Mouse (Mus musculus) A20 (cell line): ENCODE results near the gene Gpr87.

Experiments used
- DNase-seq: peaks from one replicate; pipeline ENCODE4 v3.0.0-alpha.2; 2011; ENCODE audit warnings: low read depth, low spot score

The Gpr87 gene

GRCm38 (mm10) chr3:59194938-59195337 lies at the start of gene Gpr87:
Gene Gpr87 (minus strand): TSS chr3:59195104.
- no peak for DNase-seq

GRCm38 (mm10) chr3:59243384-59243783 lies 48.5 kb upstream of the Gpr87 start:
- no peak for DNase-seq

- no peak for DNase-seq
These were observed 40.0 kb upstream of the Gpr87 start for GRCm38 (mm10) chr3:59234878-59235277.

GRCm38 (mm10) chr3:59230912-59231311 lies 36.0 kb upstream of the Gpr87 start:
- DNase-seq, result no peak

GRCm38 (mm10) chr3:59228730-59229551 lies 34.0 kb upstream of the Gpr87 start:
- peak; percentile 75 for DNase-seq

GRCm38 (mm10) chr3:59227696-59228095 lies 32.8 kb upstream of the Gpr87 start:
- DNase-seq, result no peak

GRCm38 (mm10) chr3:59225411-59225810 lies 30.5 kb upstream of the Gpr87 start:
- peak; percentile 50 for DNase-seq

GRCm38 (mm10) chr3:59222303-59222702 lies 27.4 kb upstream of the Gpr87 start:
- DNase-seq, result no peak

GRCm38 (mm10) chr3:59219326-59219725 lies 24.4 kb upstream of the Gpr87 start:
- no peak for DNase-seq

- no peak for DNase-seq
These were observed 22.3 kb upstream of the Gpr87 start for GRCm38 (mm10) chr3:59217211-59217610.

- no peak for DNase-seq
These were observed 17.5 kb upstream of the Gpr87 start for GRCm38 (mm10) chr3:59212404-59212803.

GRCm38 (mm10) chr3:59211784-59212183 lies 16.9 kb upstream of the Gpr87 start:
- DNase-seq, result peak; percentile 24

- DNase-seq, result peak; percentile 30
These were observed 15.8 kb upstream of the Gpr87 start, which contains the start of gene P2ry13 for GRCm38 (mm10) chr3:59210727-59211126. Gene P2ry13 (minus strand): TSS chr3:59210882.

GRCm38 (mm10) chr3:59210089-59210488 lies 15.2 kb upstream of the Gpr87 start:
- DNase-seq, result no peak

- DNase-seq, result peak; percentile 57
These were observed 14.0 kb upstream of the Gpr87 start for GRCm38 (mm10) chr3:59208650-59209548.

GRCm38 (mm10) chr3:59205941-59206340 lies 11.0 kb upstream of the Gpr87 start:
- no peak for DNase-seq

GRCm38 (mm10) chr3:59204719-59205503 lies 10.0 kb upstream of the Gpr87 start:
- DNase-seq, result no peak

GRCm38 (mm10) chr3:59203802-59204520 lies 9.1 kb upstream of the Gpr87 start:
- DNase-seq, result no peak

GRCm38 (mm10) chr3:59197329-59197948 lies 2.5 kb upstream of the Gpr87 start:
- no peak for DNase-seq

- DNase-seq, result no peak
These were observed 805 bp downstream of the Gpr87 start for GRCm38 (mm10) chr3:59194099-59194498.
